Mouse (Mus musculus) intestine, embryonic 16.5 days (tissue): ENCODE data around the gene Nkx2-4. TPM values are rescaled to one million over a fixed set of nuclear protein-coding genes. Genes with fewer than 3 reads are reported as not detected.

ENCODE experiments used
- ATAC-seq: fragments of 200-750 bp; cut with Nextera tagmentation; 2 replicates; pipeline ENCODE4 v1.8.0; 2017; ENCODE audit warnings: moderate TSS enrichment, moderate library complexity
- H3K27ac ChIP-seq: fragments of 300-500 bp; sonication (generic); 2 replicates; pipeline ENCODE4 v1.5.1; 2014; ENCODE audit warnings: mild to moderate bottlenecking, low read length
- H3K27me3 ChIP-seq: fragments of 300-500 bp; sonication (generic); replicated peaks from 2 replicates; pipeline ENCODE4 v1.6.1; 2014; ENCODE audit warnings: low read length, control low read depth, mixed read lengths; ENCODE audit not compliant: control insufficient read depth, insufficient read depth
- H3K36me3 ChIP-seq: fragments of 300-500 bp; sonication (generic); 2 replicates; pipeline ENCODE4 v1.6.1; 2014; ENCODE audit warnings: low read length, control low read depth; ENCODE audit not compliant: control insufficient read depth, insufficient read depth
- H3K4me1 ChIP-seq: fragments of 300-500 bp; sonication (generic); 2 replicates; pipeline ENCODE4 v1.6.1; 2014; ENCODE audit warnings: low read length, control low read depth, mixed read lengths; ENCODE audit not compliant: control insufficient read depth, insufficient read depth
- H3K4me2 ChIP-seq: fragments of 300-500 bp; sonication (generic); 2 replicates; pipeline ENCODE4 v1.6.1; 2014; ENCODE audit warnings: low read depth, low read length, control low read depth
- H3K4me3 ChIP-seq: fragments of 300-500 bp; sonication (generic); 2 replicates; pipeline ENCODE4 v1.5.1; 2014; ENCODE audit warnings: mild to moderate bottlenecking, low read length
- H3K9ac ChIP-seq: fragments of 300-500 bp; sonication (generic); 2 replicates; pipeline ENCODE4 v1.6.1; 2014; ENCODE audit warnings: low read depth, low read length
- H3K9me3 ChIP-seq: fragments of 300-500 bp; sonication (generic); 2 replicates; pipeline ENCODE4 v1.6.1; 2016; ENCODE audit warnings: low read length, control low read depth; ENCODE audit not compliant: control insufficient read depth
- whole genome bisulfite sequencing: fragments of 180-500 bp; shearing (Covaris S2); extraction: QIAGEN DNeasy Blood & Tissue Kit; methylation state at CpG from one replicate; pipeline ENCODE4 v1.1.7; 2014; 5-methylcytosine and 5-hydroxymethylcytosine counted together
- polyA plus RNA-seq: library from polyadenylated mRNA; unstranded; fragments of >200 nt; fragmentation: Nextera tagmentation; extraction: Ambion mirVana; gene quantifications from 2 replicates; pipeline ENCODE4 v1.2.1, GENCODE M21; 2015

The Nkx2-4 gene
- polyA plus RNA-seq: not detected in 2 replicates

DNA sequence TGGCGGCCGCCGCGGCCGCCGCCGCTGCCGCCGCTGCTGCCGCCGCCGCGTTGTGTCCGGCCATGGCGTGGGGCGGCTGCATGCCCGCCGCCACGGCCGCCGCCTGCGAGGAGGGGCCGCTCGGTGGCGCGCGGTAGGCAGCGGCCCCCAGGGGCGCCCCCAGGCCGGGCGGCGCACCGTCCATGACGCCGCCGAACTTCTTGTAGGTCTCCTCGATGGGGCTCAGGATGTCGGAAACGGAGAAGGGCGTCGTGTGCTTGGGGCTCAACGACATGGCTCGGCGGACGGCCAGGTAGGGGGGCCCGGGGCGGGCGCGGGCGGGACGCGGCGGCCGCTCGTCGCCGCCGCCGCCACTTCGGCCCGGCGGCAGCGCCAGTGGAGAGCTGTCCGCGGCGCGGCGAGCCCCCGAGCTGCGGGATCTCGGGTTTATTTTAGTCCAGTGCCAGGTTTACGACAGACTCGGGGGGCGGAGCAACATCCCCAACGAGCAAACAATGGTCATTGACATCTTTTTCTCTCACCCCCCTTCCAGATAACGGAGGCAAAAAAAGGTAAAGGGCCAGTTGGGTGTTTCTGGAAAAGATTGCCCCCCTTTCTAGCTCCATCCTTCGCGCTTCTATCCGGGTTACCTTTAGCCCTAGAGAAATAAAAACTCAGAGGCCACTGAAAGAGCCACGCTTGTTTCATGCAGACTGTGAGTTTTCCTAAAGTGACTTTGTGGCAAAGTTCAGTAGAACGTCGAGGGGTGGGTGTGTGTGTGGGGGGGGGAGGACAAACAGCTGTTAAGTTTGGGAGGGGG, at the start of gene Nkx2-4:
Nkx2-4 (minus strand) TSS at position 374 of the 799 bp plus-strand sequence.
- Histone ChIP-seq H3K4me2 (peak within 1 kb of the TSS; percentile 70), H3K27ac (no peak within 1 kb of the TSS), H3K9ac (peak within 1 kb of the TSS; percentile 24; the same call in 1 of the 2 replicates), H3K4me1 (peaks cover 17% of the 10 kb centered on the region), H3K27me3 (peaks cover 42% of the 10 kb centered on the region), H3K36me3 (no peaks in the 10 kb centered on the region), H3K4me3 (peak within 1 kb of the TSS; percentile 49), H3K9me3 (no peaks in the 10 kb centered on the region)
- under 1% methylated on average over 71 of the region's 82 CpGs for WGBS
- peak; percentile 36 for ATAC-seq

GRCm38 (mm10) chr2:147127366-147127765, 42.1 kb upstream of the Nkx2-4 start:
- no peaks in the 10 kb centered on the region for H3K4me1 ChIP-seq
- H3K9ac ChIP-seq: no peak overlapping the region
- H3K9me3 ChIP-seq: no peaks in the 10 kb centered on the region
- H3K4me2 ChIP-seq: no peak overlapping the region
- no peaks in the 10 kb centered on the region for H3K36me3 ChIP-seq
- H3K27me3 ChIP-seq: no peaks in the 10 kb centered on the region
- WGBS: 80% methylated on average over 6 of the region's 6 CpGs
- H3K4me3 ChIP-seq: no peak overlapping the region
- ATAC-seq: no peak
- H3K27ac ChIP-seq: no peak overlapping the region

DNA sequence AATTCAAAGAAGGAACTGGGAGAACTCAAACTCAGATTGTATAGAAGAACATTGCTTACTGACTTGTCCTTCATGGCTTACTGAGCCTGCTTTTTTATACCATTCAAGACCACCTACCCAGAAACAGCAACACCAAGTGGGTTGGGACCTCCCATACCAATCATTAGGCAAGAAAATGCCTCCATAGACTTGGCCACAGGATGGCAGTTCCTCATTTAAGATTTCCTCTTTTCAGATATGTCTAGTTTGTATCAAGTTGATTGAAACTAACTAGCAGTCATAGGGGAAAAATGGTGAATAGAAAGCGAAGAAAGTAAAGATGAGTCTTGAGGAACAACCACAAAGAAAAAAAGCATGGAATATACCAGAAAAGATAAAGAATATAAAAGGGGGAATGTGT, 34.5 kb upstream of the Nkx2-4 start:
- 90% methylated on average over 1 of the region's 1 CpGs for WGBS
- H3K27ac ChIP-seq: no peak overlapping the region
- no peak overlapping the region for H3K4me3 ChIP-seq

GRCm38 (mm10) chr2:147086441-147086840, 1.2 kb upstream of the Nkx2-4 start:
- Histone ChIP-seq H3K27me3 (peaks cover 38% of the 10 kb centered on the region), H3K4me1 (peaks cover 17% of the 10 kb centered on the region), H3K36me3 (no peaks in the 10 kb centered on the region), H3K9me3 (no peaks in the 10 kb centered on the region), H3K4me2 (no peak overlapping the region), H3K9ac (no peak overlapping the region), H3K4me3 (no peak overlapping the region), H3K27ac (no peak overlapping the region)
- WGBS: 18% methylated on average over 5 of the region's 5 CpGs
- ATAC-seq: no peak

More for the DNA sequence above, 34.5 kb upstream of the Nkx2-4 start:
- H3K9me3 ChIP-seq: no peaks in the 10 kb centered on the region
- H3K27me3 ChIP-seq: no peaks in the 10 kb centered on the region
- ATAC-seq: no peak
- no peaks in the 10 kb centered on the region for H3K36me3 ChIP-seq
- H3K9ac ChIP-seq: no peak overlapping the region
- H3K4me2 ChIP-seq: no peak overlapping the region
- H3K4me1 ChIP-seq: no peaks in the 10 kb centered on the region

DNA sequence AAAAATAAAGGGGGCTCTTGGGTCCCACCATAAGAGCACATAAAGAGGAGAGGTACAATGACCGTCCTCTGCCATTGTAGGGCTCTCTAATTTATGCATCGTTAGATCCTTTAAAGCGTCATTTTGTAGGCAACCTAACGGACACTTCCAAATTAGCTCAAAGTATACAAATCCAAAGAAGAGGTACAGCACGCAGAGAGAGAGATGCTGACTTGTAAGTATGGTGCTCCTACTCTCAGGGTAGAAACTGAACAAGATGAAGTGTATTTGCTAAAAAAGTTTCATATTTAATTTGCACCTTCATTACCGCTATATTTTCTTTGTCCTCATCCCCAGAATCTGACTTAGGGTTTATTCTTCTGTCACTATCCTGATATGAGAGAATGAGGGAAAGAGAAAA, 692 bp upstream of the Nkx2-4 start:
- no peak overlapping the region for H3K4me3 ChIP-seq
- H3K27me3 ChIP-seq: peaks cover 42% of the 10 kb centered on the region
- H3K9ac ChIP-seq: no peak overlapping the region
- WGBS: 13% methylated on average over 6 of the region's 6 CpGs
- no peaks in the 10 kb centered on the region for H3K9me3 ChIP-seq
- no peak overlapping the region for H3K4me2 ChIP-seq
- no peak for ATAC-seq
- no peak overlapping the region for H3K27ac ChIP-seq
- H3K36me3 ChIP-seq: no peaks in the 10 kb centered on the region
- peaks cover 17% of the 10 kb centered on the region for H3K4me1 ChIP-seq

- Histone ChIP-seq H3K4me3 (peak overlapping the region; percentile 49), H3K4me1 (peaks cover 17% of the 10 kb centered on the region), H3K4me2 (peak overlapping the region; percentile 70), H3K36me3 (no peaks in the 10 kb centered on the region), H3K27ac (no peak overlapping the region), H3K27me3 (peaks cover 42% of the 10 kb centered on the region), H3K9me3 (no peaks in the 10 kb centered on the region), H3K9ac (no peak overlapping the region)
- ATAC-seq: peak; percentile 36
- 2% methylated on average over 80 of the region's 106 CpGs for WGBS
Observed at GRCm38 (mm10) chr2:147084366-147085071, 726 bp downstream of the Nkx2-4 start.

- no peaks in the 10 kb centered on the region for H3K9me3 ChIP-seq
- H3K9ac ChIP-seq: no peak overlapping the region
- peak overlapping the region; percentile 70 for H3K4me2 ChIP-seq
- ATAC-seq: peak; percentile 55
- H3K4me1 ChIP-seq: peaks cover 17% of the 10 kb centered on the region
- H3K4me3 ChIP-seq: peak overlapping the region; percentile 49
- H3K36me3 ChIP-seq: no peaks in the 10 kb centered on the region
- peaks cover 42% of the 10 kb centered on the region for H3K27me3 ChIP-seq
- H3K27ac ChIP-seq: no peak overlapping the region
- WGBS: under 1% methylated on average over 72 of the region's 72 CpGs
Observed at GRCm38 (mm10) chr2:147083471-147084365, 1.5 kb downstream of the Nkx2-4 start.

DNA sequence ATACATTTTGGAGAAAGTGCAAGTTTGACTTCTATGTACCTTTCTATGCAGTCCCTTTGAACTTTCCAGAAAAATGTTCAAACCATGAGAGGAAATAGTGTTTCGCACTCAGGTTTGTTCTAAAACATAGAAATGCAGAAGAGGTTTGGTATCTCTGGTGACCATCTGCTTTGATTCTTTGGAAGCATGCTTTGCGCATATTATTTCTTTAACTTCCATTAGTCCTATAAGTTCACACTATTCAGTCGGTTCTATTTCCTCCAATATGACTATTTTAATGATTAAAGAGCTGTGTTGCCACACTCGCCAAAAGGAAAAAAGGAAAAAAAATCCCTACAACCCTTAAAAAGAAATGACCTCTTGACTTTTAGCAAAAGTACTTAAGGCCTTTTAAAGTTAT, 2.9 kb downstream of the Nkx2-4 start:
- Histone ChIP-seq H3K4me2 (no peak overlapping the region), H3K9me3 (no peaks in the 10 kb centered on the region), H3K4me1 (peaks cover 17% of the 10 kb centered on the region), H3K27me3 (peaks cover 40% of the 10 kb centered on the region), H3K4me3 (no peak overlapping the region), H3K9ac (no peak overlapping the region), H3K27ac (no peak overlapping the region), H3K36me3 (no peaks in the 10 kb centered on the region)
- 73% methylated on average over 4 of the region's 4 CpGs for WGBS
- no peak for ATAC-seq

DNA sequence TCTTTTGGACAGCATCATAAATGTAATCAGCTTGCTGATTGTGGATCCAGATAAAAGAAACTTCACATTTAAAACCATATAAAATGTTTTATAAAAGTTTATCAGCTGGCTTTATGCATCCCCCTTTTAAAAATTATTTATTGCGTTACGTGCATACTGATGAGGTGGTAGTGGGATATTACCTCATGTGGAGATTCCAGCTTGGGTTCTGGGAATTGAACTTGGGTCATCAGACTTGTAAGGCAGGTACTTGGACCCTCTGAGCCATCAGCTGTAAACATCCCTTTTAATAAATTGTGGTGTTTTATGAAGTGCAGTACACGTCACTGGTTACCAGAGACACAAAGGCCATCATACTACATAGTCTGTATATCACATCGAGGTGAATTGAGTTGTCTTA, 10.8 kb downstream of the Nkx2-4 start:
- Histone ChIP-seq H3K9ac (no peak overlapping the region), H3K4me1 (no peaks in the 10 kb centered on the region), H3K27ac (no peak overlapping the region), H3K36me3 (0 out of 2 replicates have a peak, but pooled peaks cover 3% of the 10 kb centered on the region), H3K9me3 (no peaks in the 10 kb centered on the region), H3K4me2 (no peak overlapping the region), H3K4me3 (no peak overlapping the region), H3K27me3 (no peaks in the 10 kb centered on the region)
- 94% methylated on average over 4 of the region's 4 CpGs for WGBS
- no peak for ATAC-seq
